Comparison of ENCODE assay signal across 28 mouse cellular contexts in the genomic region with DNA sequence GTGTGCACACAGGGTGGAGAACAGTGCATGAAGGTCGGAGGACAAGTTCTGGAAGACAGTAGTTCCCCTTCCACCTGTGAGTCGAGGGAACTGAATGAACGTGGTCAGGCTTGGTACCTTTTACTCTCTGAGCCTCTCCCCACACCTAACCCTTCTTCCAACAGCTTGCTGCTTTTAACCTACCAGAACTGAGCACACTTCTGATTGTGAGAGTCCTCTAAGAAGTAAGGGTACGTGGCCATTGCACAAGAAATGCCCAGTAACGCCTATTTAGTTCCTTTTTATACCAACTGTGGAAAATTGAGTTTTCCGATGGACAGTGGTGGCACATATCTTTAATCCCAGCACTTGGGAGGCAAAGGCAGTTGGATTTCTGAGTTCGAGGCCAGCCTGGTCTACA. TPM values are rescaled to one million over a fixed set of nuclear protein-coding genes. Genes with fewer than 3 reads are reported as not detected.
"Had no signal": no experiment of that assay in that cellular context is flagged by ENCODE, and none has a peak within 500 bp of the region (broad histone marks: within the 10 kb centered on the region; RNA-seq: fewer than 3 reads in every experiment).

No protein-coding gene starts in this region.

- DNase-seq: gastrocnemius, adult 2 months; gastrocnemius, postnatal 10 days; gastrocnemius, postnatal 25 days; heart, adult 11 months; heart, adult 2 months; heart, postnatal 14 days; heart, postnatal 36 days; kidney, adult 18-20 months; kidney, adult 8-10 months; kidney, postnatal 10 days; kidney, postnatal 25 days; kidney, postnatal 4 days; liver, embryonic 13.5 days had no signal

- H3K4me1 ChIP-seq: heart, embryonic 13.5 days; heart, embryonic 15.5 days; hindbrain, embryonic 13.5 days; hindbrain, embryonic 15.5 days; intestine, embryonic 15.5 days; limb, embryonic 10.5 days; limb, embryonic 12.5 days had no signal

- H3K4me3 ChIP-seq: gastrocnemius, adult 2 months; heart, adult 2 months; heart, embryonic 13.5 days; heart, embryonic 15.5 days; hindbrain, embryonic 13.5 days; hindbrain, embryonic 15.5 days; intestine, embryonic 15.5 days; layer of hippocampus, adult 2 months; left cerebral cortex, adult 2 months; limb, embryonic 10.5 days; limb, embryonic 12.5 days; liver, embryonic 13.5 days; liver, embryonic 15.5 days had no signal

- H3K4me2 ChIP-seq: heart, embryonic 11.5 days; heart, embryonic 13.5 days; heart, embryonic 15.5 days; hindbrain, embryonic 13.5 days; hindbrain, embryonic 15.5 days; intestine, embryonic 15.5 days; limb, embryonic 12.5 days; liver, embryonic 11.5 days; liver, embryonic 13.5 days; liver, embryonic 15.5 days had no signal

- ATAC-seq: inflammation-experienced regulatory T-cells, adult 6 months; intestine, embryonic 15.5 days had no signal

- H3K27ac ChIP-seq: gastrocnemius, adult 2 months; heart, adult 2 months; heart, embryonic 13.5 days; heart, embryonic 15.5 days; hindbrain, embryonic 13.5 days; hindbrain, embryonic 15.5 days; intestine, embryonic 15.5 days; layer of hippocampus, adult 2 months; left cerebral cortex, adult 2 months; limb, embryonic 10.5 days; limb, embryonic 12.5 days; liver, embryonic 13.5 days; liver, embryonic 15.5 days had no signal

- H3K27me3 ChIP-seq: heart, embryonic 13.5 days; heart, embryonic 15.5 days; hindbrain, embryonic 13.5 days; hindbrain, embryonic 15.5 days; intestine, embryonic 15.5 days; limb, embryonic 12.5 days; liver, embryonic 13.5 days; liver, embryonic 15.5 days had no signal

- H3K36me3 ChIP-seq: heart, embryonic 15.5 days; intestine, embryonic 15.5 days had no signal

- H3K9me3 ChIP-seq: heart, embryonic 13.5 days; heart, embryonic 15.5 days; hindbrain, embryonic 13.5 days; hindbrain, embryonic 15.5 days; intestine, embryonic 15.5 days; limb, embryonic 10.5 days; limb, embryonic 12.5 days; liver, embryonic 13.5 days; liver, embryonic 15.5 days had no signal

- H3K9ac ChIP-seq: heart, embryonic 13.5 days; heart, embryonic 15.5 days; hindbrain, embryonic 13.5 days; hindbrain, embryonic 15.5 days; intestine, embryonic 15.5 days; limb, embryonic 12.5 days; liver, embryonic 13.5 days; liver, embryonic 15.5 days had no signal

RNA-seq across cellular contexts. Expression of a gene that starts 28.2 kb away (rescaled TPM):
- total RNA-seq: heart, postnatal 36 days; hematopoietic stem cell, adult 5-6 weeks; layer of hippocampus, adult 2 months had no signal
- polyA plus RNA-seq: heart, adult 2 months; heart, embryonic 13.5 days; heart, postnatal 0 days; inflammation-experienced regulatory T-cells, adult 6 months; limb, embryonic 12.5 days; liver, embryonic 13.5 days; liver, embryonic 15.5 days had no signal
